Mouse (Mus musculus) adrenal gland, postnatal 36 days (tissue): ENCODE results near the gene Rab4a. TPM values are rescaled to one million over a fixed set of nuclear protein-coding genes. Genes with fewer than 3 reads are reported as not detected.

ENCODE experiments used
- total RNA-seq, 2 experiments: library from RNA; stranded (reverse); gene quantifications; 2 replicates each; pipeline ENCODE4 v1.2.3; 2021

Rab4a gene
- total RNA-seq, 2 experiments from 2014 or later = 23.2 to 34.6 TPM

Other genes starting within 250 kb of the Rab4a start
- gene Rhou, start 152.1 kb upstream of the Rab4a start, total RNA-seq = 10 to 100 TPM; 40.8 to 55.7 TPM
- 1 to 10 TPM; 2.4 TPM for gene Ccsap, start 54.2 kb downstream of the Rab4a start, total RNA-seq
- gene Acta1, start 88.8 kb downstream of the Rab4a start, total RNA-seq = 1 to 10 TPM in 1 of 2 experiments, under 1 TPM in 1; 0.83 to 3.7 TPM
- 10 to 100 TPM; 20.5 to 21.0 TPM for gene Nup133, start 143.3 kb downstream of the Rab4a start, total RNA-seq
- 10 to 100 TPM; 12.8 to 13.5 TPM for gene Abcb10, start 177.1 kb downstream of the Rab4a start, total RNA-seq
- gene Taf5l, start 215.4 kb downstream of the Rab4a start, total RNA-seq = 10 to 100 TPM; 21.3 to 26.5 TPM
- 10 to 100 TPM; 12.7 to 16.0 TPM for gene Urb2, start 215.5 kb downstream of the Rab4a start, total RNA-seq